Mouse (Mus musculus): ENCODE measurements around the gene Myo1h.

Myo1h gene

DNA sequence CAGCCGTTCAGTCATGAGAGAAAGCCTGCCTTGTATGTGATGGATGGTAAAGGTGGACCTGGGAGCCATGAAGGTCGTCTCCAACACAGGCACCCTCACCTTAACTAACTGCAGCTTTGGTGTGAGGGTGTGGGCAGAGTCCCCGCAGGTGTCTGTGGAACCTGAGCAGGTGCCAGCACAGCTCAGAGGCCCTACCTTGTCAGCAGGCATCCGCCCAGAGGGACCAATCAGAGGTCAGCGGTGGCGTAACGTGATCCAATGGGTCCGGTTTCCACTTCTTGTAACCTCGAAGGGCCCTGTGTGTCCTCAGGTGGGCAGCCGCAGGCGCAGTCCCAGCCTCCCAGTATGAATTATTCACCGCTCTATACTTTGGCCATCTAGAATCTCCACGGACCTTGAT lies at the start of gene Myo1h:
TSS of gene Myo1h (plus strand) at position 293 of the 400 bp plus-strand sequence.
- no peak for DNase-seq

- no peak for DNase-seq
Measured at GRCm38 (mm10) chr5:114239737-114240136, 49.2 kb upstream of the Myo1h start.

DNA sequence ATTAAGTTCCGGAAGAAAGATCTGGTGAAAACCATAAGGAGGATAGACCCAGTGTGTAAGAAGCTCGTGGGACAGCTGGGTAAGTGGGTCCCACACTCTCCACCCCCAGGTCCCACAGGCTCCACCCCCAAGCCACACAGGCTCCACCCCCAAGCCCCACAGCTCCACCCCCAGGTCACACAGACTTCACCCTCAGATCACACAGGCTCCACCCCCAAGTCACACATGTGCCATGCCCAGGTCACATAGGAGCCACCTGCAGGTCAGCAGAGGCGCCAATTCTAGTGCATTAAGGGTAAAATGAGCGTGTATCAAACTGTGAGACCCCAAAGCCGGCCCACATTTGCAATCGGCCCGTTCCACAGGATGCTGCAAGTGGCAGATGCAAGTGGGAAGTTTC lies 42.5 kb upstream of the Myo1h start:
- DNase-seq = no peak

- DNase-seq = peak; percentile 75 to 85
Measured at GRCm38 (mm10) chr5:114248174-114248589, 40.8 kb upstream of the Myo1h start.

DNA sequence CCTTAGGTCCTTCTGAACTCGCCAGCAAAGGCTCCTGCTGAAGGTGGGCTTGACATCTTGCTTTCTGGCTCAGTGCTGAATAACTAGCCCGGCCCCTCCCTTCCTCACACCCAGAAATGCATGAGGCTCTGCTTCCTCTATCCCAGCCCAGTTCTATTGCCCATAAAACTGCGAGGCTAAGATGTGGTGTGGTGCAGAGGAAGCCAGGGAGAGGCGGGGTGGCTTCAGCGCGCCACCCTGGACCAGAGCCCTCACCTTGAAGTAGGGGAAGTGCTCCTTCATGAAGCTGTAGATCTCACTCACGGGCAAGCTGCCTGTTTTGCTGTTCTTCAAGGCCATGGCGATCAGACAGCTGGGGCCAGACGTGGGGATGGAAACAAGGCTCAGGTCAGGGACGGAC lies 29.5 kb upstream of the Myo1h start:
- no peak for DNase-seq

GRCm38 (mm10) chr5:114261494-114261893 lies 27.5 kb upstream of the Myo1h start:
- no peak for DNase-seq

DNA sequence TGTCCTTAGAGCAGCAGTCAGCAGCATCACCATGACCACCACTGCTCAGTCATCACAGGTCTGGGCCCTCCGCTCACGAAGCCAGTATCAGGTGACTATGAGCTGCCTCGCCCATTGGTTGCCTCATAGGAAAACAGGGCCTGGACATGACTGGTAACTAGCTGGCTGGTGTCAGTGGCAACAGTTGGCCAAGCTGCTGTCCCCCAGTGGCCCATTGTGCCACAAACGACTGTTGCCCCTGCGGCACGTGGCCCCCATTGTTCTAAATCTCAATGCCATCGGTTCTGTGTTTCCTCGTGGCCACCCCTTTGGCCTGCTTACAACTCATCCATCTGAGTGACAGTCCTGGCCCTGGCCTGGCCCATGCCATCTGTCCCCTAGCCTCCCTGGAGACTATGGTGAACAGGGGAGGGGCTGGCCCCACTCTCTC lies 24.9 kb upstream of the Myo1h start:
- DNase-seq = peak; percentile 32 to 48

- DNase-seq = no peak
Measured at GRCm38 (mm10) chr5:114264791-114265190, 24.2 kb upstream of the Myo1h start.

DNA sequence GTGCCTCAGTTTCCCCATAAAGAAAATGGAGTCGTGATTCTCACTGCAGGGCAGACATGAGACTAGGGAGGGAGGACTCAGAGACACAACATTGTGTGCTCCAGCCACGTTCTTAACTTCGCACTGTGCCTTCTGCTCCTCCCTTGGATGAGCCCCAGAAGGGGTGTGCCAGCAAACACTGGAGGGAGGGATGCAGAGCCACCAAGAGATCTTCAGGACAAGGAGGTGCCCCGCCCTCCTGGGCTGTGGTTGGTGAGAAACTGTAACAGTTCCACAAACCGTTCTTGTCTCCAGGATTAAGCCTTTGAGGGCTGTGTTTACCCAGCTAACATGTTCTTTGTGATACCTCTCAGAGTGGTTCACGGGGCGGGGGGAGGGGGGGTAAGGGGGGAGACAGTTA lies 20.3 kb upstream of the Myo1h start:
- DNase-seq = peak in 1 of 2 experiments; percentile 28

- DNase-seq = no peak
Measured at GRCm38 (mm10) chr5:114269499-114269898, 19.5 kb upstream of the Myo1h start.

- DNase-seq = no peak
Measured at GRCm38 (mm10) chr5:114269984-114270383, 19.0 kb upstream of the Myo1h start.

- DNase-seq = no peak
Measured at GRCm38 (mm10) chr5:114273693-114274402, 15.1 kb upstream of the Myo1h start, which contains the start of gene Foxn4. TSS of gene Foxn4 (minus strand) at chr5:114273807.

- DNase-seq = no peak
Measured at GRCm38 (mm10) chr5:114275339-114275738, 13.6 kb upstream of the Myo1h start.

GRCm38 (mm10) chr5:114275991-114276390 lies 13.0 kb upstream of the Myo1h start:
- DNase-seq = no peak

- DNase-seq = no peak
Measured at GRCm38 (mm10) chr5:114279382-114280143, 9.4 kb upstream of the Myo1h start.

DNA sequence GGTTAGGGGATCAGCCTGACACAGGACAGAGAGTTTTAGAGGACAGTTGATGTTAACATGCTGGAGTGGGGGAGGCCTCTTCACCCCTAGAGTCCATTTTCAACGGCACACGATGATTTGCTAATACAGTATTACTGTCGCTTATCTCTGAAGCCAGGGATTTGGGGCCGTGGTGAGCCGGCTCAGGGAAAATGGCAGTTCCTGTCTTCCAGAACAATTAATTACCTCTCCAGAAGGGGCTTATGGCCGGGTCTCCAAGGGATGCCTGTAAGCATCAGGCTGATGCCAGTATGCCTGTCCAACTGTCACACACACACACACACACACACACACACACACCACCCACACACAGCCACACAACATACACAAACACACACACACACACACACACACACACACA lies 6.6 kb upstream of the Myo1h start:
- DNase-seq = no peak

DNA sequence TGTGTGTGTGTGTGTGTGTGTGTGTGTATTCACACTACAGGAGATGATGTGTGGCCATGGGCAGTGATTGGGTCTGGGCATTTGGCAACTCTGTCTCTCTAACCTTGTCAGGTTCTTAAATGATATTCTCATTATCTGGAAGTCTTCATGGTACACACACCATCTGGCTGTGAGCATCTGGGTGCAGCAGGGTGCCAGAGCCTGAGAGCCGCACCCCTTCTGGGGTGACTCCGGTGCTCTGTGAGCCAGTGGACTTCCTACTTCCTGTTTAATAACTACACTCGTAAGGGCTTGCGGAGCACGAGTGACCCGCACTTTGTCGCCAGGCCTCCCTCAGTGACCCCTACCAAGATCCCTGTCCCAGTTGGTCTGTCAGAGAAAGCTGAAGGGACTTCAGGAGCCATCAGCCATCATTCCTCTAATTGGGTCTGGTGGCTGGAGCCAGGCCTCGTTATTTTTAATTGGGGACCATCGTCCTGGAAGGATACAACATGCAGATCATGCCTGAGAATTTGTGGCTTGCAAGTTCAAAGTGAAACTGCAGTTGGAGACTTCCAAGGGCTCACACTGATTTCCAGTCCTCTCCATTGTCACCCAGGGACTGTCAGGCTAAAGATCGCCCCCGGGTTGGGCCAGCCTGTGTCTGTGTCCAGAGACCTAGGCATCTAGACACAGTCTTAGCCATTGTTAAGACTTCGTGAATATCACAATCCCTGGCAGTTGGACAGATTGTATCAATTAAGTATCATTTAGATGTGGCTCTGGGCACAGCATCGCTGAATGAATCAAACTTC lies 4.2 kb upstream of the Myo1h start:
- no peak for DNase-seq

- DNase-seq = no peak
Measured at GRCm38 (mm10) chr5:114285398-114285700, 3.6 kb upstream of the Myo1h start.

DNA sequence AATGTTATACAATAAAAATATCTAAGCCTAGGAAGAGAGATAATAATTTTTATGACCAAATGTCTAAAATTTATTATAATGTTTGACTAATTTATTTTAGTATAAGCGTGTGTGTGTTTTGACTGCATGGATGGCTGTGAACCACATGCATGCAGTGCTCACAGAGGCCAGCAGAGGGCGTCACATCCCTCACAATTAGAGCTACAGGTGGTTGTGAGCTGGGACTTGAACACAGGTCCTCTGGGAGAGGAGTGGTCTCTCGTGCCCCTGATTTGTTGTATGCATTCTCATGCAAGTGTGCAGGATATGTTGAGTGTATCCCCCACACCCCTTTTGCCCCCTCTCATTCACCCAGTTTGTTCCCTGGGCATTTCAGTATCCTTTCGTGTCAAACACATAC lies 2.9 kb upstream of the Myo1h start:
- DNase-seq = no peak

DNA sequence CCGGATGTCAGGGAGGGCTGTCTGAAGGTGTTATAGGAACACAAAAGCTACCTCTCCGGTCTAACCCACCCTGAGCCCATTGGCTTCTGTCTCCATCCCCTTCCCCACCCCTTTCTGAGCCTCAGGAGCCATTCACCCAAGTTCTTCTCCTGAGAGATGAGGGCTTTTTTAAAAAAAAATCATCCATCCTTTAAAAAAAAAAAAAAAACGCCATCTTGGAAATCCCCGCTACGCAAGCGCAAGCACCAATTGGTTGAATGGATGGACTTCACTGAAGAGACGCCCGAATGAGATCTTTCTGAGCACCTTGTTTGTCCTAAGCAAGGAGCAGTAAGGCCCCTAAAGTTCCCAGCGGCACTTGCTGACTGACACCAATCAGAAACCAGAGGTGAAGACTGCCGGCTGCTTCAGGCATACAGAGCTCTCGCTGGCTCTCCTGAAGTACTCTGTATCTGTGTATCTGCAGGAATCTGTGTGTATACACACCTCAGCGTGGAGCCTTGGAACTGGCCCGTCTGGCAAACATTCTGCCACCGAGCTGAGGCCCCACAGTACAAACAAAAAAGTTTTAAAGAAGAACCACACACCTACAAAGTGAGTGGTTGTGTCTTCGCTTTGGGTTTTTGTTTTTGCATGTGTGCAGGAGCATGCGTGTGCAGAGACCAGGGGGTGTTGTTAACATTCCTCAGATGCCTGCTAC lies 1.9 kb upstream of the Myo1h start:
- DNase-seq = no peak

- no peak for DNase-seq
Measured at GRCm38 (mm10) chr5:114288396-114288795, 570 bp upstream of the Myo1h start.

GRCm38 (mm10) chr5:114290004-114290403 lies 1.0 kb downstream of the Myo1h start:
- no peak for DNase-seq
